16 mouse cellular contexts compared by ENCODE assay signal in the genomic region with DNA sequence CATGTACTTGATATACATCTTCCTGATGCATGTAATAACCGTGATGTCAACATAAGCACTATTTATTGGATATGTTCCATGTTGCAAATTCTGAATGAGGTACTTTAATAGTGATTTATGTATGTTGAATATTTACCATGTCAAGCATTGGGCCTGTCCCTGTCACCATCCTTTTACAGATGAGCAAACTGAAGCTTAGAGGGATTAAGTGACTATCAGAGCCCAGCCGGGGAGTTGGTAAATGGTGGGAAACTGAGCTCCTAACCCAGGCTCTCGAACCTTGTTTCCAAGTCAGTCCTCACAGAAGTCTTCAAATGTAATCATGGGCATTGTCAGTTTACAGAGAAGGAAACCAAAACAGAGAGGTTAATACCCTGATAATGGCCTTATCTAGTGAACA.
"Had no signal": no experiment of that assay in that cellular context is flagged by ENCODE, and none has a peak within 500 bp of the region (broad histone marks: within the 10 kb centered on the region; RNA-seq: fewer than 3 reads in every experiment).

No protein-coding gene starts in this region.

- DNase-seq: retina, postnatal 1 day; right cerebral cortex, adult 18-20 months; right cerebral cortex, postnatal 14 days; right cerebral cortex, postnatal 25 days; right cerebral cortex, postnatal 4 days; spleen, adult 18-20 months; thymus, adult 18-20 months; thymus, adult 2 months; thymus, postnatal 14 days; thymus, postnatal 25 days; thymus, postnatal 36 days; thymus, postnatal 4 days had no signal

- H3K4me1 ChIP-seq: neural tube, embryonic 13.5 days; neural tube, embryonic 15.5 days; stomach, embryonic 15.5 days had no signal

- H3K4me2 ChIP-seq: neural tube, embryonic 13.5 days; neural tube, embryonic 15.5 days; stomach, embryonic 15.5 days had no signal

- H3K27ac ChIP-seq: neural tube, embryonic 13.5 days; neural tube, embryonic 15.5 days; stomach, embryonic 15.5 days; stomach, postnatal 0 days had no signal

- H3K4me3 ChIP-seq: neural tube, embryonic 13.5 days; neural tube, embryonic 15.5 days; stomach, embryonic 15.5 days had no signal

- H3K36me3 ChIP-seq: neural tube, embryonic 13.5 days; neural tube, embryonic 15.5 days; stomach, embryonic 15.5 days had no signal

- H3K9me3 ChIP-seq: neural tube, embryonic 13.5 days; neural tube, embryonic 15.5 days; stomach, embryonic 15.5 days had no signal

- H3K9ac ChIP-seq: neural tube, embryonic 13.5 days; neural tube, embryonic 15.5 days; stomach, embryonic 15.5 days had no signal

- H3K27me3 ChIP-seq: neural tube, embryonic 13.5 days; neural tube, embryonic 15.5 days; stomach, embryonic 15.5 days had no signal
